Mouse (Mus musculus) heart, embryonic 11.5 days (tissue): ENCODE data around the gene Vamp1. TPM values are rescaled to one million over a fixed set of nuclear protein-coding genes. Genes with fewer than 3 reads are reported as not detected.
"Not testable (repeated sequence)": the region's sequence is repeated elsewhere in the genome, so short reads cannot be mapped to it uniquely, and the experiment has no call there.

ENCODE experiments used
- ATAC-seq: fragments of 200-750 bp; cut with Nextera tagmentation; replicated peaks from 2 replicates; pipeline ENCODE4 v1.8.0; 2017; ENCODE audit warnings: moderate library complexity; ENCODE audit not compliant: insufficient number of reproducible peaks, low FRiP score, low TSS enrichment
- H3K27ac ChIP-seq: fragments of 300-500 bp; sonication (generic); 2 replicates; pipeline ENCODE4 v1.5.1; 2014; ENCODE audit warnings: mild to moderate bottlenecking, low read depth, low read length
- H3K27me3 ChIP-seq: fragments of 300-500 bp; sonication (generic); 2 replicates; pipeline ENCODE4 v1.6.1; 2014; ENCODE audit warnings: mild to moderate bottlenecking, low read length, mixed read lengths; ENCODE audit not compliant: control insufficient read depth, insufficient read depth
- H3K36me3 ChIP-seq: fragments of 300-500 bp; sonication (generic); 2 replicates; pipeline ENCODE4 v1.6.1; 2014; ENCODE audit warnings: mild to moderate bottlenecking, low read length, moderate library complexity, mixed read lengths; ENCODE audit not compliant: control insufficient read depth, insufficient read depth
- H3K4me1 ChIP-seq: fragments of 300-500 bp; sonication (generic); 2 replicates; pipeline ENCODE4 v1.6.1; 2014; ENCODE audit warnings: low read length; ENCODE audit not compliant: control insufficient read depth, insufficient read depth
- H3K4me2 ChIP-seq: fragments of 300-500 bp; sonication (generic); 2 replicates; pipeline ENCODE4 v1.6.1; 2014; ENCODE audit warnings: mild to moderate bottlenecking, moderate library complexity
- H3K4me3 ChIP-seq: fragments of 300-500 bp; sonication (generic); 2 replicates; pipeline ENCODE4 v1.5.1; 2014; ENCODE audit warnings: low read depth, low read length
- H3K9ac ChIP-seq: fragments of 300-500 bp; sonication (generic); 2 replicates; pipeline ENCODE4 v1.6.1; 2014; ENCODE audit warnings: mild to moderate bottlenecking, low read depth, low read length, moderate library complexity
- H3K9me3 ChIP-seq: fragments of 300-500 bp; sonication (generic); replicated peaks from 2 replicates; pipeline ENCODE4 v1.6.1; 2016; ENCODE audit warnings: low read length; ENCODE audit not compliant: control insufficient read depth
- WGBS: fragments of 180-500 bp; shearing (Covaris S2); extraction: QIAGEN DNeasy Blood & Tissue Kit; methylation state at CpG from one replicate; pipeline ENCODE4 v1.1.7; 2014; ENCODE audit not compliant: insufficient replicate concordance; 5-methylcytosine and 5-hydroxymethylcytosine counted together
- polyA plus RNA-seq: library from polyadenylated mRNA; unstranded; fragments of >200 nt; fragmentation: Nextera tagmentation; extraction: Ambion mirVana; gene quantifications from 2 replicates; pipeline ENCODE4 v1.2.1, GENCODE M21; 2014

The Vamp1 gene
- polyA plus RNA-seq, 1 experiment from 2014 or later, result 1.6 TPM

DNA sequence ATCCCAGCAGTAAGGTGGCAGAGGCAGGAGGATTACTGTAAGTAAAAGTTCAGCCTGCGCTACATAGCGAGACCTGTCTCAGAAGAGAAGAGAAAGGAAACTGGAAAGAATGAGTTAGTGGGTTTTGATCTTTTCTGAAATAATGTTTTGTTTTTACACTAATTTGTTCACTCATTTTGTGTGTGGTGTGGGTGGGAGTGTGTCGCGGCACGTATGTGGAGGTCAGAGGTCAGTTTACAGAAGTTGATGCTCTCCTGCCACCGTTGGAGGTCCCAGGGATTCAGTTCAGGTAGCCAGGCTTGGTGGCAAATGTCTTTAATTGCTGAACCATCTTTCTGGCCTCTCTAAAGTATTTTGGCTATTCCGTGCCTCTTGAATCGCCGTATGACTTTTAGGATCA lies 48.9 kb downstream of the Vamp1 start:
- Histone ChIP-seq H3K9ac (no peak overlapping the region), H3K4me3 (no peak overlapping the region), H3K9me3 (no peaks in the 10 kb centered on the region), H3K27ac (no peak overlapping the region), H3K36me3 (no peaks in the 10 kb centered on the region), H3K4me1 (no peaks in the 10 kb centered on the region), H3K4me2 (no peak overlapping the region), H3K27me3 (no peaks in the 10 kb centered on the region; the same call in 1 of the 2 replicates)
- 83% methylated on average over 9 of the region's 9 CpGs for WGBS
- no peak for ATAC-seq

DNA sequence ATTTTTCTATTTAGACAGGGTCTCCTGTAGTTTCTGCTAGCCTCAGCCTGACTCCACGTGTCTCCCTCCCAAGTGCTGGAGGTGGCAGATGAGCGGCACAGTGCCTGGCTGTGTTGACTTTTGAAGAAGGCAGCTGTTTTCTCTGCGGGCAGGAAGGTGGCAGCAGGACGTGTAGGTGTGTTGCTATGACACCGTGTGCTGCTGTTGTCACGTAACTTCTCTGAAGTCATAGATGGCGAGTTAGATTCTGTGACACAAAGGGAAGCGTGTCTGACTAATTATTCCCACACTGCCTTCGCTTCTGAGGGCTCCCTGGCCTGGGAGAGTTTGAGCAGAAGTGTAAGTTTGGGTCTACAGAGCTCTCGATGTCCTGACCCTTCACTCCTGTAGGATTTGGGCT lies 49.9 kb downstream of the Vamp1 start:
- H3K36me3 ChIP-seq, result no peaks in the 10 kb centered on the region
- H3K27me3 ChIP-seq, result no peaks in the 10 kb centered on the region; the same call in 1 of the 2 replicates
- ATAC-seq, result no peak
- H3K4me3 ChIP-seq, result no peak overlapping the region
- H3K27ac ChIP-seq, result no peak overlapping the region
- no peak overlapping the region for H3K4me2 ChIP-seq
- H3K4me1 ChIP-seq, result no peaks in the 10 kb centered on the region
- WGBS, result 52% methylated on average over 10 of the region's 10 CpGs
- no peaks in the 10 kb centered on the region for H3K9me3 ChIP-seq
- no peak overlapping the region for H3K9ac ChIP-seq

- Histone ChIP-seq H3K4me1 (no peaks in the 10 kb centered on the region), H3K27me3 (no peaks in the 10 kb centered on the region; the same call in 1 of the 2 replicates), H3K9me3 (no peaks in the 10 kb centered on the region), H3K4me3 (no peak overlapping the region), H3K27ac (no peak overlapping the region), H3K36me3 (no peaks in the 10 kb centered on the region), H3K9ac (no peak overlapping the region), H3K4me2 (no peak overlapping the region)
- 57% methylated on average over 13 of the region's 13 CpGs for WGBS
- no peak for ATAC-seq
Observed at GRCm38 (mm10) chr6:125266091-125266490, 50.7 kb downstream of the Vamp1 start.

GRCm38 (mm10) chr6:125266600-125266999 lies 51.2 kb downstream of the Vamp1 start:
- not testable (repeated sequence) for H3K4me2 ChIP-seq, ATAC-seq, H3K27me3 ChIP-seq, H3K9me3 ChIP-seq, H3K4me1 ChIP-seq, H3K4me3 ChIP-seq, H3K27ac ChIP-seq, H3K9ac ChIP-seq, H3K36me3 ChIP-seq
- 59% methylated on average over 6 of the region's 6 CpGs for WGBS

- no peaks in the 10 kb centered on the region for H3K4me1 ChIP-seq
- no peak overlapping the region for H3K9ac ChIP-seq
- H3K9me3 ChIP-seq, result no peaks in the 10 kb centered on the region
- ATAC-seq, result no peak
- H3K36me3 ChIP-seq, result no peaks in the 10 kb centered on the region
- 72% methylated on average over 3 of the region's 3 CpGs for WGBS
- H3K4me3 ChIP-seq, result no peak overlapping the region
- no peak overlapping the region for H3K27ac ChIP-seq
- H3K4me2 ChIP-seq, result no peak overlapping the region
- H3K27me3 ChIP-seq, result no peaks in the 10 kb centered on the region; the same call in 1 of the 2 replicates
Observed at GRCm38 (mm10) chr6:125267469-125267868, 52.1 kb downstream of the Vamp1 start.

- WGBS, result 52% methylated on average over 6 of the region's 6 CpGs
- H3K4me3 ChIP-seq, result no peak overlapping the region
- no peaks in the 10 kb centered on the region for H3K9me3 ChIP-seq
- no peak overlapping the region for H3K9ac ChIP-seq
- H3K4me1 ChIP-seq, result no peaks in the 10 kb centered on the region
- no peak overlapping the region for H3K4me2 ChIP-seq
- no peaks in the 10 kb centered on the region for H3K36me3 ChIP-seq
- no peak for ATAC-seq
- no peak overlapping the region for H3K27ac ChIP-seq
- no peaks in the 10 kb centered on the region; the same call in 1 of the 2 replicates for H3K27me3 ChIP-seq
Observed at GRCm38 (mm10) chr6:125268799-125269198, 53.4 kb downstream of the Vamp1 start.

GRCm38 (mm10) chr6:125271455-125272227 lies 56.3 kb downstream of the Vamp1 start:
- Histone ChIP-seq H3K9ac (0 out of 2 replicates have a peak overlapping the region, but pooled peaks have one; percentile 34), H3K4me1 (no peaks in the 10 kb centered on the region), H3K27me3 (no peaks in the 10 kb centered on the region), H3K4me3 (peak overlapping the region; percentile 8; the same call in 1 of the 2 replicates), H3K36me3 (no peaks in the 10 kb centered on the region), H3K9me3 (no peaks in the 10 kb centered on the region), H3K27ac (no peak overlapping the region), H3K4me2 (peak overlapping the region; percentile 50)
- 18% methylated on average over 17 of the region's 17 CpGs for WGBS
- peak; percentile 64; the same call in 1 of the 2 replicates for ATAC-seq

DNA sequence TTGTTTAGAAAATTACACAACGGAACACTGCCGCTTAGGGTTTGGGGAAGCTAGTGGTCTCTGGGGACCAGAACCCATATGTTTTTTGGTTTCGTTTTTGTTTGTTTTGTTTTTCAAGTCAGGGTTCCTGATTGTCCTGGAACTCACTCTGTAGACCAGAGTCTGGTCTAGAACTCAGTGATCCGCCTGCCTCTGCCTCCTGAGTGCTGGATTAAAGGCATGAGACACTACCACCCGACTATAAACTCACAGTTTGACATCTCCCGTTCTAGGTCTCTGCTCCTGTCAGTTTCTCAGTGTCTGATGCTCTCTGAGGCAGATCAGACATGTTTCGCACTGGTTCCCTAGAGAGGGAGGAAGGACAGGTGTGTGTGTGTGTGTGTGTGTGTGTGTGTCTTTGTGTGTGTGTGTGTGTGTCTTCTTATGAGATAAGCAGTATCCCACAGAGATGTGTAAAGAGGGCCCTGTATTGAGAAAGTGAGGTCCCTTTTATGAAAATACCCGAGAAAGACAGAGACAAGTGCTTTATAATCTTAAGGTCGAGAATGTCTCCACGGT lies 57.0 kb downstream of the Vamp1 start:
- Histone ChIP-seq H3K27me3 (no peaks in the 10 kb centered on the region), H3K4me2 (peak overlapping the region; percentile 10; the same call in 1 of the 2 replicates), H3K9ac (no peak overlapping the region), H3K4me3 (no peak overlapping the region), H3K4me1 (no peaks in the 10 kb centered on the region), H3K9me3 (no peaks in the 10 kb centered on the region), H3K36me3 (no peaks in the 10 kb centered on the region), H3K27ac (no peak overlapping the region)
- ATAC-seq, result no peak
- WGBS, result 72% methylated on average over 10 of the region's 10 CpGs
